Mouse (Mus musculus): ENCODE results near the gene G430095P16Rik.

DNA sequence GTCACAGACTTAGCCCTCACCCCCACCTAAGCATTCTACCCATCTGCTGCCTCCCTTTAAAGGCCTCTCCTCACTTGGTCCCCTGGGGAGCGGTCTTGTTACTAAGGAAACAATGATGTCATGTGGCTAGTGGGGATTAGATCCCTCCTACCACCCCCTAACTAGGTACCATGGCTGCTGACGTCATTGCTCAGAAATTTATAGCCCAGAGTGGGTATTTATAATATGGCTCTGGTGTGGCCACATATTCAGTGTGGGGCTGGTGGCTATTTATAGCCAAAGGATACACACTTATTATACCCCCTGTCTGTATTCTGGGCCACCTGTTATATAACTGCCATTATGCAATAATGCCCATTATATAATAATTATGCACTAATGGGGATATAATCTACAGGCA is 38.1 kb downstream of the G430095P16Rik start:
- TF ChIP-seq EP300 (IDR thresholded peaks at IDR 0.05; ENCODE audit: low read depth) = no peak
- no peak for TF ChIP-seq CTCF (IDR thresholded peaks at IDR 0.05; ENCODE audit: low read depth)
